Mouse (Mus musculus): ENCODE data around the gene Rnf123. TPM values are rescaled to one million over a fixed set of nuclear protein-coding genes. Genes with fewer than 3 reads are reported as not detected.

The Rnf123 gene
- polyA plus RNA-seq, 1 experiment = 20.9 TPM

DNA sequence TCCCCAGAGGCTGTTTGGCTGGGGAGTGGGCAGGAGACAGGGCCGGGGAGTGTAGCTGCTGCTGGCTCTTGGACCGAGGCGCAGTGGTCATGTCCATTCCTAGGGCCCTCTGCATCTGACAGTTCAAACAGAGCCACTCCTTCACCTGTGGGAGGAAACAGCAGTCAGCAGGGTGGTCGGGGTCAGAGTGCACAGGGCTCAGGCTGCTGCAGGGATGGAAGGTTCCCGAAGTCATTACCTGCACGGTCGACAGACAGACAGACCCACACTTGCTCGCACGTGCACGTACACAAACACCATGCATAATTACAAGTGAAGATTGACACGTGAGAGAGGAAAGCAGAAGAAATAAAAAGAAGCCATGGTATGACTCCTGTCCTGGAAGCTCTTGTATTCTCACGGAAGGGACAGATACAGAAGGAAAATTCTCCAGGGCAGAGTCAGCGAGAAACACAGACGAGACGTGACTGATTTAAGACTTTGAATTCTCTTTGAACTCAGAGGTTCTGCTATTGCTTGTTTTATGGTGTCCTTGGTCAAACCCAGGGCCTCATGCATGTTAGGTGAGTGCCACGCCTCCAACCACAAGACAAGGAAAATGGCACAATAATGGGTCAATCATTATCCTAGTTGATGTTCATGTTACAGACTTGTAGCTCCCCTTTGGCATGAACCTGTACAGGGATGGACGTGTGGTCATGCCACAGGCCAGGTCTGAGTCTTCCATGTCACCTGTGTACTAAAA lies 43.5 kb upstream of the Rnf123 start:
- Histone ChIP-seq H3K27ac (ENCODE audit: insufficient read depth, low read length) (no peak overlapping the region), H3K9ac (ENCODE audit: low read depth, poor library complexity, severe bottlenecking) (no peak overlapping the region), H3K4me1 (ENCODE audit: control insufficient read depth, insufficient read depth, low read length) (no peaks in the 10 kb centered on the region), H3K9me3 (replicated peaks; ENCODE audit: control insufficient read depth, insufficient read depth, low read length, poor library complexity, severe bottlenecking) (no peaks in the 10 kb centered on the region), H3K27me3 (ENCODE audit: control insufficient read depth, insufficient read depth, low read length, poor library complexity, severe bottlenecking) (no peaks in the 10 kb centered on the region), H3K36me3 (ENCODE audit: control insufficient read depth, insufficient read depth, low read length, poor library complexity, severe bottlenecking) (no peaks in the 10 kb centered on the region), H3K4me3 (ENCODE audit: low read depth, low read length) (no peak overlapping the region)
- TF ChIP-seq POLR2A (IDR thresholded peaks at IDR 0.05; ENCODE audit: insufficient read depth, low read length) (no peak), EP300 (IDR thresholded peaks at IDR 0.05; ENCODE audit: insufficient read depth, low read depth, low read length) (no peak), CTCF (IDR thresholded peaks at IDR 0.05; ENCODE audit: low read depth, low read length) (no peak)

DNA sequence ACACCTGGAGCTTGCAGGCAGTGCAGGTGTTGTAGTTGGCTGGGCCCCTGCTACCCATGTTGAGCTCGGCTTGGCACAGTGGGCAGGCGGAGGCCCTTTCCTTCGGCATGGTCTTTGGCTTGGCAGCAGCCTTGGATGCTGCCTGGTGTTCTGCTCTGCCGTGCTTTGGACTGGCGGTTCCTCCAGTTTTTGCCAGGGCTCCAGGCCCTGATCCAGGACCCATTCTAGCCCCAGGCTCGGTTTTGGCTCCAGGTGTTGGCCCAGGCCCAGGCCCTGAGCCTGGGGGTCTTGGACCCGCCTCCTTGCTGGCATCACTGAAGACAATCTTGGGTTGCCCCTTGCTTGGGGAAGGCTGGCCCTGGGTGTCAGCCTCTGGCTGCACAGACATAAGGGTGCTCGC lies 42.6 kb upstream of the Rnf123 start:
- TF ChIP-seq CTCF (IDR thresholded peaks at IDR 0.05; ENCODE audit: low read depth, low read length) (no peak), POLR2A (IDR thresholded peaks at IDR 0.05; ENCODE audit: insufficient read depth, low read length) (no peak), EP300 (IDR thresholded peaks at IDR 0.05; ENCODE audit: insufficient read depth, low read depth, low read length) (no peak)
- Histone ChIP-seq H3K36me3 (ENCODE audit: control insufficient read depth, insufficient read depth, low read length, poor library complexity, severe bottlenecking) (no peaks in the 10 kb centered on the region), H3K4me3 (ENCODE audit: low read depth, low read length) (no peak overlapping the region), H3K4me1 (ENCODE audit: control insufficient read depth, insufficient read depth, low read length) (no peaks in the 10 kb centered on the region), H3K27me3 (ENCODE audit: control insufficient read depth, insufficient read depth, low read length, poor library complexity, severe bottlenecking) (no peaks in the 10 kb centered on the region), H3K9me3 (replicated peaks; ENCODE audit: control insufficient read depth, insufficient read depth, low read length, poor library complexity, severe bottlenecking) (no peaks in the 10 kb centered on the region), H3K9ac (ENCODE audit: low read depth, poor library complexity, severe bottlenecking) (no peak overlapping the region), H3K27ac (ENCODE audit: insufficient read depth, low read length) (no peak overlapping the region)

DNA sequence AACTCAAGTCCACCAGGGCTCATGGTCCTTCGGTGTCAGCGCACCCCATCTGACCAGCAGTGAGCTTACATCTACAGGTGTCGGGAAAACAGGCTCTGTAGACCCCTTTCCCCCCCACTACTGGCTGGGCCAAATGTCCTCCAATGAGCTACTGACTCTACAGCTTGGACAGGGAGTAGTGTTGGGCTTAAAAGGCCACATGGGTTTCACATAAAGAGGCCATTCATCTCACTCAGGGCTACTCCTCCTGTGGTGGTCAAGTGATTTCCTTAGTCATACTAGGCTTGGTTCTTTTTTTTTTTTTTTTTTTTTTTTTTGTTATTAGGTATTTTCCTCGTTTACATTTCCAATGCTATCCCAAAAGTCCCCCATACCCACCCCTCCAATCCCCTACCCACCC lies 40.8 kb upstream of the Rnf123 start:
- H3K9ac ChIP-seq (ENCODE audit: low read depth, poor library complexity, severe bottlenecking) = no peak overlapping the region
- TF ChIP-seq EP300 (IDR thresholded peaks at IDR 0.05; ENCODE audit: insufficient read depth, low read depth, low read length) (no peak), CTCF (IDR thresholded peaks at IDR 0.05; ENCODE audit: low read depth, low read length) (no peak), POLR2A (IDR thresholded peaks at IDR 0.05; ENCODE audit: insufficient read depth, low read length) (no peak)
- no peaks in the 10 kb centered on the region for H3K9me3 ChIP-seq (replicated peaks; ENCODE audit: control insufficient read depth, insufficient read depth, low read length, poor library complexity, severe bottlenecking)
- H3K27ac ChIP-seq (ENCODE audit: insufficient read depth, low read length) = no peak overlapping the region
- no peaks in the 10 kb centered on the region for H3K36me3 ChIP-seq (ENCODE audit: control insufficient read depth, insufficient read depth, low read length, poor library complexity, severe bottlenecking)
- no peaks in the 10 kb centered on the region for H3K4me1 ChIP-seq (ENCODE audit: control insufficient read depth, insufficient read depth, low read length)
- no peak overlapping the region for H3K4me3 ChIP-seq (ENCODE audit: low read depth, low read length)
- H3K27me3 ChIP-seq (ENCODE audit: control insufficient read depth, insufficient read depth, low read length, poor library complexity, severe bottlenecking) = no peaks in the 10 kb centered on the region

- Histone ChIP-seq H3K4me1 (ENCODE audit: control insufficient read depth, insufficient read depth, low read length) (no peaks in the 10 kb centered on the region), H3K4me3 (ENCODE audit: low read depth, low read length) (no peak overlapping the region), H3K27ac (ENCODE audit: insufficient read depth, low read length) (no peak overlapping the region), H3K9me3 (replicated peaks; ENCODE audit: control insufficient read depth, insufficient read depth, low read length, poor library complexity, severe bottlenecking) (no peaks in the 10 kb centered on the region), H3K27me3 (ENCODE audit: control insufficient read depth, insufficient read depth, low read length, poor library complexity, severe bottlenecking) (no peaks in the 10 kb centered on the region), H3K9ac (ENCODE audit: low read depth, poor library complexity, severe bottlenecking) (no peak overlapping the region), H3K36me3 (ENCODE audit: control insufficient read depth, insufficient read depth, low read length, poor library complexity, severe bottlenecking) (no peaks in the 10 kb centered on the region)
- TF ChIP-seq POLR2A (IDR thresholded peaks at IDR 0.05; ENCODE audit: insufficient read depth, low read length) (no peak), EP300 (IDR thresholded peaks at IDR 0.05; ENCODE audit: insufficient read depth, low read depth, low read length) (no peak), CTCF (IDR thresholded peaks at IDR 0.05; ENCODE audit: low read depth, low read length) (no peak)
Measured at GRCm38 (mm10) chr9:108121170-108121969, 38.2 kb upstream of the Rnf123 start.

DNA sequence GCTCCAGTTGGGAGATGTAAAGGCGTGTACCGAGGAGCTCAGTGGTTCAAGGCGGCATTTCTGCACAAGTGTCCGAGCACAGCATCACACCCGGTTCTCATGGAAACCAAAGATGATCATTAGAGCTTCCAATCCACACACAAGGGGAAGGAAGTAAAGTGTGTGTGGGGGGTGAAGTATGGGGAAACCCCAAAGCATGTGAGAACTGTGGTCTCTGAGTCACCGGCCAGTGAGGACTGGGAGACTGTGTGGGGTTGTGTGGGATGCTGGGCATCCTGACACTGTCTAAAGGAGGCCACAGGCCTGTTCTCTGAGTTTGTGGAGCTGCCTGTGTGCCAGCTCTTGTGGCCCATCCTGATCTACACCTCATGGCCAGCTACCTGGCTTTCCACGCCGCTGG lies 37.5 kb upstream of the Rnf123 start:
- no peak overlapping the region for H3K9ac ChIP-seq (ENCODE audit: low read depth, poor library complexity, severe bottlenecking)
- TF ChIP-seq CTCF (IDR thresholded peaks at IDR 0.05; ENCODE audit: low read depth, low read length) = no peak

GRCm38 (mm10) chr9:108119891-108120411 lies 36.8 kb upstream of the Rnf123 start:
- no peaks in the 10 kb centered on the region for H3K4me1 ChIP-seq (ENCODE audit: control insufficient read depth, insufficient read depth, low read length)

More for the DNA sequence above, 37.5 kb upstream of the Rnf123 start:
- Histone ChIP-seq H3K27me3 (ENCODE audit: control insufficient read depth, insufficient read depth, low read length, poor library complexity, severe bottlenecking) (no peaks in the 10 kb centered on the region), H3K27ac (ENCODE audit: insufficient read depth, low read length) (no peak overlapping the region), H3K36me3 (ENCODE audit: control insufficient read depth, insufficient read depth, low read length, poor library complexity, severe bottlenecking) (no peaks in the 10 kb centered on the region), H3K4me1 (ENCODE audit: control insufficient read depth, insufficient read depth, low read length) (no peaks in the 10 kb centered on the region), H3K4me3 (ENCODE audit: low read depth, low read length) (no peak overlapping the region), H3K9me3 (replicated peaks; ENCODE audit: control insufficient read depth, insufficient read depth, low read length, poor library complexity, severe bottlenecking) (no peaks in the 10 kb centered on the region)

More at GRCm38 (mm10) chr9:108119891-108120411, 36.8 kb upstream of the Rnf123 start:
- H3K27me3 ChIP-seq (ENCODE audit: control insufficient read depth, insufficient read depth, low read length, poor library complexity, severe bottlenecking) = no peaks in the 10 kb centered on the region
- no peaks in the 10 kb centered on the region for H3K36me3 ChIP-seq (ENCODE audit: control insufficient read depth, insufficient read depth, low read length, poor library complexity, severe bottlenecking)
- H3K9me3 ChIP-seq (replicated peaks; ENCODE audit: control insufficient read depth, insufficient read depth, low read length, poor library complexity, severe bottlenecking) = no peaks in the 10 kb centered on the region
- no peak overlapping the region for H3K27ac ChIP-seq (ENCODE audit: insufficient read depth, low read length)
- no peak overlapping the region for H3K9ac ChIP-seq (ENCODE audit: low read depth, poor library complexity, severe bottlenecking)
- no peak overlapping the region for H3K4me3 ChIP-seq (ENCODE audit: low read depth, low read length)
- no peak for TF ChIP-seq CTCF (IDR thresholded peaks at IDR 0.05; ENCODE audit: low read depth, low read length)
- no peak for TF ChIP-seq POLR2A (IDR thresholded peaks at IDR 0.05; ENCODE audit: insufficient read depth, low read length)
- TF ChIP-seq EP300 (IDR thresholded peaks at IDR 0.05; ENCODE audit: insufficient read depth, low read depth, low read length) = no peak
